Mouse (Mus musculus): ENCODE data around the gene Stard5.

Gene Stard5

GRCm38 (mm10) chr7:83631828-83632681, at the start of gene Stard5:
Gene Stard5, plus strand, starts transcription at chr7:83631959.
- DNase-seq = peak; percentile 100

GRCm38 (mm10) chr7:83584639-83585471, 46.9 kb upstream of the Stard5 start, which contains the start of gene Tmc3:
Gene Tmc3, plus strand, starts transcription at chr7:83584927.
- peak; percentile 98 for DNase-seq

GRCm38 (mm10) chr7:83594056-83594455, 37.7 kb upstream of the Stard5 start:
- peak; percentile 59 for DNase-seq

DNA sequence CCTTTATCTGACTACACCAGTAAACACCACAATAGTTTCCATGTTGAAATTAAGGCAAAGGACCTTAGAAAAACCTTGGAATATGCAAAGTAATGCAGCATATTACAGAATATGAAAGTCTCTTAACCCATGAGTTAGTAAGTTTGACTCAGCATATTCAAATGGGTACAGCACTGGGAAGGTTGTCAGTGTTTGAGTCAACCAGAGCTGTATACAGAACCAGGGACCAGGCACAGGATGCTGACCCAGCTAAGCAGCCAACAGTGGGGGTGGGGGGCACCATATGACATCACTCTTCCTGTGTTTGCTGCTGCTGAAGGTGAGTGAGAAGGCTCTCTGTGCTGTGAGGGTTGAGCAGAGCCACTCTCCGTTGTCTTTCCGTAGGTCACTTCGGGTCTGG, 34.7 kb upstream of the Stard5 start:
- peak; percentile 68 for DNase-seq

- DNase-seq = peak; percentile 25
Observed at GRCm38 (mm10) chr7:83598997-83599912, 32.5 kb upstream of the Stard5 start.

DNA sequence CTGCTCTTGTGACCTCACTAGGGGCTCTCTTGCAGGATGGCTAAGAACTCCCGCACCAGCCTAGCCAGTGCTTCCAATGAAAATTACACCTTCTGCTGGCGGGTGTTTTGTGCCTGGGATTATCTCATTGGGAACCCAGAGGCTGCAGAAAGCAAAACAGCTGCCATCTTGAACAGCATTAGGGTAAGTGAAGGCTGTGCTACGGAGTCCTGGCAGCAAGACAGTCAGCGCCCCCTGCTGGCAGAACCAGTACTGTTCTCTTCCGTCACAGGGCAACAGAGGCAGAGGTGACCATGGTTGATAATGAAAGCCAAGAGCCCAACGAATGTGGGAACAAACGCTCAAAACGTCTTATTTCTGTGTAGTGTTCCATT, 31.9 kb upstream of the Stard5 start:
- peak; percentile 89 for DNase-seq

GRCm38 (mm10) chr7:83604180-83604944, 27.4 kb upstream of the Stard5 start:
- peak; percentile 29 for DNase-seq

- DNase-seq = peak; percentile 80
Observed at GRCm38 (mm10) chr7:83606796-83607195, 25.0 kb upstream of the Stard5 start.

GRCm38 (mm10) chr7:83609891-83610290, 21.9 kb upstream of the Stard5 start:
- DNase-seq = no peak

DNA sequence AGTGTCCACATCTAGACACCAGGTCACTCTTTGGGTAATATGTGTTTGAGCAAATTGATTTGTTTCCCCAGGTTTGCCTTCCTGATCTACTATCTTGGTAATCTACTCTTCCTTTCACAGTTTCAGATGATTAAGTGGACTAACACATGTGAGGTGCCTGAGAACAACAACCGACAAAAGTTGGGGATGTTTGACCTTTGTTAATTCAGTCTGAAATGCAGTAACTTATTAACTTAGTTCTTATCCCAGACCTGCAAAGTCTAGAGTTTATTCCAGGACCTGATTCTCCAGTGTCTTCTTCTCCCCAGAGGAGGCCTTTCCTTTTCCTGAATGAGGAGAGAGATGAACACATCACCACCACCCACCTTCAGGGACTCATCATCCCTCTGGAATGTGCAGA, 19.9 kb upstream of the Stard5 start:
- no peak for DNase-seq

DNA sequence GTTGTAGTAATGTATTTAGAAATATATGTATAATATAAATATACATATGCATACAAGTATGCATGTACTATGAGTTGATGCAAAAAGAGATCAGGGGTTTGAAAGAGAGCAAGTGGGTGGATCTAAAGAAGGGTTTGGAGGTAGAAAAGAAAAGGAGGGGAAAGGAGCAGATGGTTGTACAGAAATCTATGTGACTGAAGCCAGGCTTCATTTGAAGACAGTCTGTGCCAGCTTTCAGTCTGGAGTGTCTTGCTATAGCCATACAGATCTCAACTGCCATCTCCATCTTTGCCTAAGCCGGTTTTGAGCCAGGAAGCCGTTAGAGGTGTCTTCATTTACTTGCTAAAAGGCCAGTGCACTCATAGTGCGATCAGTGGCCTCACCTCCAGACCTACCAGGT, 16.5 kb upstream of the Stard5 start:
- DNase-seq = peak; percentile 54

GRCm38 (mm10) chr7:83615815-83616214, 15.9 kb upstream of the Stard5 start:
- DNase-seq = peak; percentile 85

DNA sequence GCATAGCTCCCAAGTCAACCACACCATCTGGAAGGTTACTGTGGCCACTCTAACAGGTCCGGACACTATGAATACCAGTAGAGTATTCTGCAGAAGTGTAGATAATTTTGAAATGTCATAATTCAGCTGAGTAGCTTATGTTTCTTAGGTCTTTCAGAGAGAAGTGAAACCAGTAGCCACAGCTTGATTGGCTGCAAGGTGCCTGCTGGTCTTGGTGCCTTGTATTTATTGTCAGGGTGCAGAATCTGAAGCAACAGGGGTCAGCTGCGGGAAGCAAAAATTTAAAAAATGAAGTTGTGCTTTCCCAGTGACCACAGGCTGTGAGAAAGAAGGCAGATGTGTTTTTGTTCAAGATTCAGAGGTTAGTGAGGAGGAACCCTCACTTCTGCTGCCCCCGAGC, 15.5 kb upstream of the Stard5 start:
- peak; percentile 96 for DNase-seq

DNA sequence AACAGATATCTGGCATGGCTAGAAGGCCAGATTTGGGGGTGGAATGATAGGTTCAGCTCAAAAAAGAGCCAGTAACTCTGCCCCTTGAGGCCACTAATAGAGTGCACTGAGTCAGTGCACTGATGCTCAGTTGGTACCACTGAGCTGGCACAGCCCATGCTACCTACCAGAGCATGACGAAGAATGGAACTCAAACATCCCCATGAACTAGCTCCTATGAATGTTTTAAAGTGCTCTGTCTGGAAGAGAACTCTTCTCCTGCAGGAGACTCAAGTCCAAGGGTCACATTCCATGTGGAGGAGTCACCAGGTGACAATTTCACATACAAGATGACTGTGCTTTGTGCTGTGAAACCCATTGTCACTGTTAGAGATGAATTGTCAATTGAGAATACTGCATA, 13.1 kb upstream of the Stard5 start:
- no peak for DNase-seq

- DNase-seq = peak; percentile 63
Observed at GRCm38 (mm10) chr7:83622582-83622981, 9.2 kb upstream of the Stard5 start.

DNA sequence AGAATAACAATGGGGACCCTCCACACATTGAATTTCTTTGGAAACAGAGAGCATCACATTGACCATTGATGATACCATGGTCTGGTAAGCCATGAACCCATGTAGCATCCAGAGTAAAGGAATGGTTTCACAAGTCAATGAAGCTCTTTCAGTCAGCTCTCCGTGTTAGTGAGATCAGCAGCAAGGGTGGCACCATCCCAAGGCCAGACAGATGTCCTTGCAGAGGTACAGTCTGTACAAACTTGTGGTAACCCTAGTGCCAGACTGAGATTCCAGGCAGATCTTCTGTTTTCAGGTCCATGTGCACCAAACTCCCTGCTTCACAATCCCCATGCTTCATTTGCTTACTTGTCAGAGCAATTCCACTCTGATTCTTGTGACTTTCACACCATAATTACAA, 7.7 kb upstream of the Stard5 start:
- peak; percentile 80 for DNase-seq

DNA sequence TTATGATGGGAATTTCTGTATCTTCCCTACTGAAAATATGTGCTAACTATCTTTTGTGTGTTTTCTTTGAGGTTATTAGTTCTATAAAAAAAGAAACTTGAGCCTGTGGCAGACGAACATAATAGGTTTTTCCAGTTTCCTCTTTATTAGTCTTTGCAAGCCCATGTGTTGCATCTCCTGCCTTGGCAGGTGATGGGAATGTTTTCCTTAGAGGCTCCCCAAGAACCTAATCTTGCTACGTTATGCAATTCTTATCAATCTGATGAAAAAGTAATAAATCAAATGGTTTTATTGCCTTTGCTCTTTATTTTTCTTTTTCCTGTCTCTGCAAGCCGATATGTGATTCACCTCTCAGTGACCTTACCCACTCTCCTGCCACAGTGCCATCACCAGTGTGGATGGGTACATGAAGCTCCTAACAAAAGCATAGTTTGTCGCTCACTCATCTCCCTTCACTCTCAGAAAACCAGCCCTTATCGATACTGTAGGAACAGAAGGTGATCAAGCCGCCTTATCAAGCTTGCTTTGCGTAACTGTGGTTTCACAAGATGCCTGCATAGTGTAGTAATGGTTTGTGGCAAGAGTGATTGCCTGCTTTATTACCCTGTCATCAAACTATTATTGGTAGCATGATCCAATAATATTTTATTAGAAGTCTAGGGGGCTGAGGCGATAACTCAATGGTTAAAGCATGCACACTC, 5.1 kb upstream of the Stard5 start:
- DNase-seq = no peak

GRCm38 (mm10) chr7:83627369-83627768, 4.4 kb upstream of the Stard5 start:
- no peak for DNase-seq

DNA sequence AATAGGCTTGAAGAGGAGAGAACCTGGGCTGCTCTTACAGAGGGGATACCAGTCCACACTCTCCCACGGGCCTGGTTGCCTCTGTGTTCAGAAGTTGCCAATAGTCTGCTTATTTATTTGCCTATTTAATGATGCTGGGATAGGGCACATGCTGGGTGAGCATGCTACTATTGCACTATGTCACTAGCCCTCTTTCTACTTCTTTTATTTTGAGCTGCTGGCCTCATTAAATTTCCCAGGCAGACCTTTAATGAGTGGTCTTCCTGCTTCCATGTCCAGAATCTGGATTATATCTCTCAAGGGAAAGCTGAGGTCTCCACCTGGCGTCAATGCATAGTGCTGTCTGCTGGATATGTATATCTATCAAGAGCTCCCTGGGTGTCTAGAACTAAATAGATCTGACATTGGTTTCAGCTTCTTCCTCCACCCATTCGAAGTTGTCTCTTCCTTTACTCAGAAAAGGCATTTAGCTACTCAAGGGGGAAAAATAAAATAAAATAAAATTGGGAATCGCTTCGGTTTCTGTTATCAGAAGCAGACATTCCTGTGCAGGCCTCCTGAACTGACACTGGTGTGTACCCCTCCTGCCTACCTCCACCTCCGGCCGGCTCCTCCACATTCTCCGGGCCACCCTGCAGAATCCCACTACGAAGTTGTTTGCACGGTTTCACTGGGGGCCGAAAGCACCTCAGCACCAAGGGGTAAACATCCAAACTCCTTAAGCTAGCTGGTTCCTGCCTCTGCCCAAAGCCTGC, 509 bp upstream of the Stard5 start:
- DNase-seq = no peak

DNA sequence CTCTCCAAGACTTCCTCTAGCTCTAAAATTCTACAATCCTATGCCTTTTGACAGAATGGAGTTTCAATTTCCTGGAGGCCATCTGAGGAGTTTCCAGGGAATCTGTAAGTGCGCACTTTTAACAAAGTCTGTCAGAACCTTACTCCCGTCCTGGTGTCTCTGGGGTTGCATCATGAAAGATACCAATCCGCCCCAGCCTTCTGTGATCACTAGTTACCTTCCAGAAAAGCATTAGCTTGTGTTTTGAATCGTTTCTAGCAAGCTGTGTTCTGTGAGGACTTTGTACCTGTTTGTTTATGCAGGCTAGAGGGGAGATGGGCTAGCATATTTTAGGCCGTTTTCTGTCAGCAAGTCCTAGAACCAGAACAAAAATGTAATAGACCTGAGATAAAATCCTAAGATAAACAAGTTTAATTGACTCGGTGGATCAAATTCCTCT, 942 bp downstream of the Stard5 start:
- DNase-seq = no peak

DNA sequence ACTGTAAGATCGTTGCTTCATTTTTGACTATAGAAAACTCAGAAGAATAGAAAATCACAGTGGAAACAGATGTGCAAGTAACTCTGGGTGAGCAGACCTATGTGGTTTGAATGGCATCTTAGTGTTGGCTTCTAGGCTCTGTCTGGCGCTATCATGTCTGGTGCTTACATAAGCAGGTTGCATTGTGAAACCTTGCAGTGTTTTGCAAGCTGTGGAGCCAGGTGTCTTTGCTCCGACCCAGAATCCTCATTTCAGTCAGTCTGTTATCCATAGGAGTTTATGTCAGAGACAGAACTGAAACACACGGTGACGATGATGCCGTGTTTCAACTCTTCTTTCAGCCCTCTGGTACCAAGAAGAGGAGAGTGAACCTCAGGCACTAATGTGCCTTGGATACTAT, 2.1 kb downstream of the Stard5 start:
- DNase-seq = no peak

Data from heart, adult 11 months (tissue).